9 mouse cellular contexts compared by ENCODE assay signal in the genomic region with DNA sequence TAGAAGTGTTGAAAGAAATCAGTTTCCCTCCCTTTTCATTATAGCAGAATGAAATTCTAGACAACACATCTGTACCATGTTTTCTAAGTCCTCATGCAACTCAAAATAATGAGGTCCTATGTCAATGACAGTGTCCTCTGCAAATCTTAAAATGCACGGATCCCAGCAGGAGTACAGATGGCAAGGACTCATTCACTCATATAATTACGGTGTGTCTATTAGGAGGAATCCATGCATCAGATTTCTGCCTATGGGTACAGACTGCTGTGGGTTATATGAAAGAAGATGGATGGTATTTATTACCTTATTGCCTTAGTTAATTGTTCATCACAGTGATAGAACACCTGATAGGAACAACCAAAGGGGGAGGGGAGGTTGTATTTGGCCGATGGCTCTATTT.
DNase-seq lines count a peak whose midpoint lies in the region; ATAC-seq and TF ChIP-seq lines count a peak whose summit lies in the region.
"Had no signal": no experiment of that assay in that cellular context is flagged by ENCODE, and none has a peak within 500 bp of the region (broad histone marks: within the 10 kb centered on the region; RNA-seq: fewer than 3 reads in every experiment).

No protein-coding gene starts in this region.

- H3K4me2 ChIP-seq in stomach, embryonic 14.5 days (replicated peaks; ENCODE audit: low read depth, low read length): no peak overlapping the region
- H3K4me2 ChIP-seq in stomach, postnatal 0 days (replicated peaks; ENCODE audit: low read depth): no peak overlapping the region

- no peak for TF ChIP-seq EP300 in stomach, postnatal 0 days (optimal IDR thresholded peaks at IDR 0.05)

- no peak for ATAC-seq in stomach, embryonic 14.5 days (ENCODE audit: insufficient number of reproducible peaks, insufficient read depth, low FRiP score, low read depth)
- ATAC-seq in stomach, postnatal 0 days (ENCODE audit: low FRiP score, low TSS enrichment): no peak

- no peaks in the 10 kb centered on the region for H3K27me3 ChIP-seq in stomach, embryonic 14.5 days (ENCODE audit: control insufficient read depth, insufficient read depth, low read length)
- H3K27me3 ChIP-seq in stomach, postnatal 0 days (ENCODE audit: control insufficient read depth, insufficient read depth, low read length): no peaks in the 10 kb centered on the region
- H3K27me3 ChIP-seq in midbrain, embryonic 10.5 days (ENCODE audit: low read depth, poor library complexity, severe bottlenecking): no peaks in the 10 kb centered on the region

- intact Hi-C loops in gastrocnemius, adult 2 months (cut with DNase I): no loop called here
- intact Hi-C loops in gastrocnemius, postnatal 36 days (cut with DNase I): no loop called here

- no peak overlapping the region for H3K4me3 ChIP-seq in gastrocnemius, adult 2 months
- no peak overlapping the region for H3K4me3 ChIP-seq in stomach, embryonic 14.5 days (ENCODE audit: low read depth, low read length)
- no peak overlapping the region for H3K4me3 ChIP-seq in stomach, postnatal 0 days (ENCODE audit: low read depth, low read length)
- H3K4me3 ChIP-seq in midbrain, embryonic 10.5 days: 0 out of 2 replicates have a peak overlapping the region, but pooled peaks have one; percentile 30

- 51% methylated on average over 3 of the region's 3 CpGs for WGBS in stomach, embryonic 14.5 days
- 62% methylated on average over 3 of the region's 3 CpGs for WGBS in stomach, postnatal 0 days
- WGBS in midbrain, embryonic 10.5 days: 64% methylated on average over 3 of the region's 3 CpGs

- H3K4me1 ChIP-seq in stomach, embryonic 14.5 days (ENCODE audit: control insufficient read depth, insufficient read depth, low read length): peaks cover 24% of the 10 kb centered on the region
- H3K4me1 ChIP-seq in stomach, postnatal 0 days (replicated peaks; ENCODE audit: control insufficient read depth, insufficient read depth): 0 out of 2 replicates have a peak, but pooled peaks cover 2% of the 10 kb centered on the region
- peaks cover 44% of the 10 kb centered on the region for H3K4me1 ChIP-seq in midbrain, embryonic 10.5 days

- H3K27ac ChIP-seq in gastrocnemius, adult 2 months: peak overlapping the region; percentile 86
- peak overlapping the region; percentile 94 for H3K27ac ChIP-seq in stomach, embryonic 14.5 days (ENCODE audit: low read length)
- no peak overlapping the region for H3K27ac ChIP-seq in stomach, postnatal 0 days (replicated peaks)
- peak overlapping the region; percentile 91 for H3K27ac ChIP-seq in midbrain, embryonic 10.5 days (replicated peaks)

- no peaks in the 10 kb centered on the region for H3K36me3 ChIP-seq in stomach, embryonic 14.5 days (ENCODE audit: control insufficient read depth, insufficient read depth, low read length)
- no peaks in the 10 kb centered on the region for H3K36me3 ChIP-seq in stomach, postnatal 0 days (ENCODE audit: control insufficient read depth, insufficient read depth, low read length)
- no peaks in the 10 kb centered on the region for H3K36me3 ChIP-seq in midbrain, embryonic 10.5 days

- TF ChIP-seq CTCF in gastrocnemius, adult 2 months (IDR thresholded peaks at IDR 0.05): no peak
- TF ChIP-seq CTCF in stomach, postnatal 0 days (IDR thresholded peaks at IDR 0.05; ENCODE audit: low read depth): no peak

- no peaks in the 10 kb centered on the region for H3K9me3 ChIP-seq in stomach, embryonic 14.5 days (ENCODE audit: control insufficient read depth, low read depth, low read length)
- no peaks in the 10 kb centered on the region for H3K9me3 ChIP-seq in stomach, postnatal 0 days (ENCODE audit: control insufficient read depth, low read length)
- no peaks in the 10 kb centered on the region for H3K9me3 ChIP-seq in midbrain, embryonic 10.5 days (replicated peaks)

- no peak overlapping the region for H3K9ac ChIP-seq in stomach, embryonic 14.5 days (replicated peaks; ENCODE audit: low read depth, low read length)
- H3K9ac ChIP-seq in stomach, postnatal 0 days (ENCODE audit: low read length): no peak overlapping the region

- DNase-seq in gastrocnemius, adult 2 months: no peak
- no peak for DNase-seq in gastrocnemius, postnatal 36 days
- DNase-seq in stomach, postnatal 0 days (ENCODE audit: low spot score): no peak
- no peak for DNase-seq in midbrain, embryonic 10.5 days (ENCODE audit: low spot score)
- DNase-seq in ovary, postnatal 14 days (ENCODE audit: low spot score): no peak
- DNase-seq in cerebellum, adult 8-10 months: no peak
- DNase-seq in cerebellum, adult 9-10 months: no peak
- DNase-seq: thymus, adult 2 months had no signal
